Mouse (Mus musculus) liver, embryonic 14.5 days (tissue): ENCODE measurements around the gene Blcap. TPM values are rescaled to one million over a fixed set of nuclear protein-coding genes. Genes with fewer than 3 reads are reported as not detected.
A peak's percentile ranks its signal among the peaks of the same experiment; 100 is the strongest.

Source experiments
- ATAC-seq: fragments of 200-750 bp; cut with Nextera tagmentation; 2 replicates; pipeline ENCODE4 v1.8.0; 2017; ENCODE audit warnings: moderate number of reproducible peaks, mild to moderate bottlenecking, moderate library complexity; ENCODE audit not compliant: insufficient read depth
- DNase-seq, 3 experiments: peaks; one replicate each; pipeline ENCODE4 v3.0.0-alpha.2; 2012 to 2013; ENCODE audit warnings: low read depth in 3 of 3, low spot score in 3 of 3
- H3K27ac ChIP-seq: fragments of 300-500 bp; sonication (generic); 2 replicates; pipeline ENCODE4 v1.5.1; 2014; ENCODE audit warnings: moderate library complexity, mild to moderate bottlenecking, control low read depth, inconsistent platforms
- H3K27me3 ChIP-seq: fragments of 300-500 bp; sonication (generic); 2 replicates; pipeline ENCODE4 v1.6.1; 2014; ENCODE audit warnings: mild to moderate bottlenecking, low read length, moderate library complexity; ENCODE audit not compliant: control insufficient read depth, insufficient read depth
- H3K36me3 ChIP-seq: fragments of 300-500 bp; sonication (generic); replicated peaks from 2 replicates; pipeline ENCODE4 v1.6.1; 2014; ENCODE audit warnings: low read depth; ENCODE audit not compliant: control insufficient read depth, insufficient read depth
- H3K4me1 ChIP-seq, 2 experiments: fragments of 200-500 bp in 1 of 2; fragments of 300-500 bp in 1 of 2; sonication (generic) in 1 of 2; replicated peaks; 2 replicates each; pipeline ENCODE4 v1.6.1; 2012 to 2014; ENCODE audit warnings: antibody characterized with exemption in 1 of 2, inconsistent platforms in 1 of 2, low read length in 1 of 2; ENCODE audit not compliant: control insufficient read depth in 2 of 2, insufficient read depth in 2 of 2
- H3K4me2 ChIP-seq: fragments of 300-500 bp; sonication (generic); 2 replicates; pipeline ENCODE4 v1.6.1; 2014; ENCODE audit warnings: low read depth, mild to moderate bottlenecking, control low read depth, moderate library complexity
- H3K4me3 ChIP-seq, 2 experiments: fragments of 200-500 bp in 1 of 2; fragments of 300-500 bp in 1 of 2; sonication (generic) in 1 of 2; 2 replicates each; pipeline ENCODE4 v1.5.1; 2012 to 2014; ENCODE audit warnings: low read depth in 2 of 2, low read length in 2 of 2, mild to moderate bottlenecking in 2 of 2, control low read depth in 1 of 2, inconsistent platforms in 1 of 2, moderate library complexity in 1 of 2; ENCODE audit not compliant: insufficient read depth in 1 of 2
- H3K9ac ChIP-seq: fragments of 300-500 bp; sonication (generic); replicated peaks from 2 replicates; pipeline ENCODE4 v1.6.1; 2014; ENCODE audit warnings: mild to moderate bottlenecking, control low read depth, moderate library complexity
- H3K9me3 ChIP-seq: fragments of 300-500 bp; sonication (generic); 2 replicates; pipeline ENCODE4 v1.6.1; 2016; ENCODE audit warnings: low read length, mixed read lengths; ENCODE audit not compliant: control insufficient read depth
- CTCF ChIP-seq: IDR thresholded peaks from 2 replicates; pipeline ENCODE4 v1.5.1; 2016; ENCODE audit warnings: antibody characterized with exemption, low read depth, control low read depth
- EP300 ChIP-seq: IDR thresholded peaks from 2 replicates; pipeline ENCODE4 v1.6.1; 2016; ENCODE audit warnings: antibody characterized with exemption, low read depth
- WGBS: fragments of 180-500 bp; shearing (Covaris S2); extraction: QIAGEN DNeasy Blood & Tissue Kit; methylation state at CpG from one replicate; pipeline ENCODE4 v1.1.7; 2014; ENCODE audit not compliant: insufficient replicate concordance; 5-methylcytosine and 5-hydroxymethylcytosine counted together
- polyA plus RNA-seq, 2 experiments: library from polyadenylated mRNA; depleted of rRNA in 1 of 2; stranded (reverse) in 1 of 2; unstranded in 1 of 2; fragments of >200 nt; fragmentation: Nextera tagmentation in 1 of 2; extraction: Ambion mirVana in 1 of 2; gene quantifications; 2 replicates each; pipeline versions ENCODE4 v1.2.1 to v1.2.3; 2012 to 2014

Blcap gene
- polyA plus RNA-seq, 2 experiments: 5.7 to 7.1 TPM

DNA sequence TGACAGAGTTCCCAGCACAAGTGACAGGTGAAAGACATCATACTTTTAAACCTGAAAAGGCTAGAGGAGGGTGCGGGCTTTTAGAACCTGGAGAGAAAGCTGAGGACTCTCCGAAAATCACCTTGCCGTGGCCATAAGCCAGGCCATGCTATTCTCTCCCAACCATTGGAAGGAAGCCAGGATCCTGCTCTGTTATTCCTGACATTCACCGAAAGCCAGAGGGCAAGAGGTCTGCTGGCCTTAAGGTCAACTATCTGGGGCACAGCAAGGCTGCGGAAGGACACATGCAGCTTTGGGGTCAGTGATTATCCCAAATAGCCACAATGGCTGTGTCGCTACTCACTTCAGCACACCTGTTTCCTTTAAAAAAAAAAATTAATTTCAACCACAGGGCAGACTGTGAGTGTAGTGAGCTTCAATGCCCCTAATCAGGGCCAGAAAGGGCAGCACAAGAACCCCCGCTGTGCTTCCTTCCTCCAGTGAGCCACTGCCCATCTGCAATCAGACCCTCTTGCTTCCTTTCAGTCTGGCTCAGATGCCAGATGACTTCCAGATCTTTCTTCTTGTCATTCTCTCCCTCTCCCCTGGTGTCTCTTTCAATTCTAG lies 34.5 kb downstream of the Blcap start:
- ATAC-seq (no peak), DNase-seq (peak in 2 of 3 experiments; percentile 17)
- Histone ChIP-seq H3K4me3 (no peak overlapping the region), H3K4me1 (peaks cover 0 to 12% of the 10 kb centered on the region in 2 experiments; a peak in 3 of 4 replicates), H3K27ac (no peak overlapping the region), H3K36me3 (no peaks in the 10 kb centered on the region), H3K27me3 (peaks cover 3% of the 10 kb centered on the region; the same call in 1 of the 2 replicates), H3K9ac (no peak overlapping the region), H3K9me3 (no peaks in the 10 kb centered on the region), H3K4me2 (no peak overlapping the region)
- TF ChIP-seq EP300: no peak
- TF ChIP-seq CTCF: no peak
- 52% methylated on average over 7 of the region's 7 CpGs for WGBS

DNA sequence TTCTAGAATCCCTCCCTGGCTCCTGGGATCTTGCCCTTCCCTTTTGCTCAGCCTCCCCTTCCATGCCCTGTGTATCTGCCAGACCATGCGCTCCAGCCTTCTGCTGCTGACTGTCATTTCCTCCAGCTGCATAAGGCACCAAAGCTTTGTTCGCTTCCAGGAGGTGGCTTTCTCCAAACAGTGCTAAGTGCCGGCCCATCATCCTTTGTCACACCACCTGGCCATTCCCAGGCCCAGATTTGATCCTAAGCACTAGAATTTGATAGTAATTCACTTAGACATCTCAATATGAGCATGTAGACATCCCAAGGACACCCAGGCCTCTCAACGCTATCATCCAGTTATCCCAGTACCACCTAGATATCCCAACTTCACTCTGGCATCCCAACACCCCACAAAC lies 36.9 kb downstream of the Blcap start:
- 50% methylated on average over 4 of the region's 4 CpGs for WGBS
- no peak overlapping the region for H3K4me3 ChIP-seq
- peaks cover 0 to 2% of the 10 kb centered on the region in 2 experiments; a peak in 1 of 4 replicates for H3K4me1 ChIP-seq
- peaks cover 3% of the 10 kb centered on the region; the same call in 1 of the 2 replicates for H3K27me3 ChIP-seq
- TF ChIP-seq CTCF (no peak), EP300 (no peak)
- H3K4me2 ChIP-seq: no peak overlapping the region
- no peaks in the 10 kb centered on the region for H3K36me3 ChIP-seq
- no peak overlapping the region for H3K9ac ChIP-seq
- DNase-seq (no peak), ATAC-seq (no peak)
- H3K9me3 ChIP-seq: no peaks in the 10 kb centered on the region
- H3K27ac ChIP-seq: no peak overlapping the region

GRCm38 (mm10) chr2:157531681-157532426 lies 39.2 kb downstream of the Blcap start:
- Histone ChIP-seq H3K4me3 (no peak overlapping the region), H3K36me3 (no peaks in the 10 kb centered on the region), H3K27me3 (peaks cover 3% of the 10 kb centered on the region; the same call in 1 of the 2 replicates), H3K4me1 (peaks cover 0 to 2% of the 10 kb centered on the region in 2 experiments; a peak in 1 of 4 replicates), H3K9me3 (no peaks in the 10 kb centered on the region), H3K4me2 (no peak overlapping the region), H3K27ac (no peak overlapping the region), H3K9ac (no peak overlapping the region)
- WGBS: 52% methylated on average over 8 of the region's 8 CpGs
- ATAC-seq: no peak
- no peak for TF ChIP-seq EP300
- TF ChIP-seq CTCF: no peak
- DNase-seq: no peak

GRCm38 (mm10) chr2:157530056-157530955 lies 40.8 kb downstream of the Blcap start:
- TF ChIP-seq CTCF (no peak), EP300 (no peak)
- H3K4me1 ChIP-seq: 0 out of 4 replicates have a peak, but pooled peaks cover 0 to 2% of the 10 kb centered on the region in 2 experiments
- DNase-seq (no peak), ATAC-seq (peak; percentile 18; the same call in 1 of the 2 replicates)
- H3K4me3 ChIP-seq: no peak overlapping the region
- H3K27ac ChIP-seq: no peak overlapping the region
- no peak overlapping the region for H3K9ac ChIP-seq
- no peaks in the 10 kb centered on the region for H3K9me3 ChIP-seq
- 56% methylated on average over 13 of the region's 13 CpGs for WGBS
- H3K4me2 ChIP-seq: no peak overlapping the region
- peaks cover 3% of the 10 kb centered on the region; the same call in 1 of the 2 replicates for H3K27me3 ChIP-seq
- no peaks in the 10 kb centered on the region for H3K36me3 ChIP-seq
